Mouse (Mus musculus): Measurements from ENCODE around the gene Ctsl.
A peak's percentile ranks its signal among the peaks of the same experiment; 100 is the strongest.

The Ctsl gene

DNA sequence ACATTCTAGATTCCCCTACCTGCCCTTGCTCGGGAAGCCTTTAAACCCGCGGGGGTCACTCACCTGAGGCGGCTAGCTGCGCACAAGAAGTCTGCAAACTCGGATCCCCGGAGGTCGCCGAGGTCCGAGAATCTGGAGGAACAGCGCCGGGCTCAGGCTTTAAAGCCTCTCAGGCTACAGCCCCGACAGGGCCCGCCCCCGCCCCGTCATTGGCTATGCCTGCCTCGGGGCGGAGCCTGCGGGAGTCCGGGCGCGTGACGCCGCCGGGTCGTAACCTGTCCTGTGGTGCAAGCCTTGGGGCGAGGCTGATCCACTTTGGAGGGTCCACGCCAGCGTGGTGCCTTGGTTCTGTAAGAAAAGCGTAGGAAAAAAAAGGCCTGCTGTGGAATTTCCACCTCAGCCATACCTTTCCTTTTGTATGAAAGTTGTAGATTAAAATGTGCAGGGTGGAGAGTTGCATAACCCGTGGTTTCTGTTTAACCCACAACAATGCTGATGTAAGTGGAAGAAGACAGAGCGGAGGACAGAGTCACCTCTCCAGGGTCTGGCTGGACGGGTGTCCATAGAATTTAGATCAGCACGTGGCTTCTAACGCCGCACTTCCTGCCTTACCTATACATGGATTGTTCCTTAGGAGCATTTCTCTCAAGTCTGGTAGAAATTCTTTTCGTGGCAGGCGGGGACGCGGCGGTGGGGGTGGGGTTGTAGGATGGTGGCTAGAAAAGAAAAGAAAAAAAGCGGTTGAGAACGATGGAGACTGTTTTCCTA, at the start of gene Ctsl:
Ctsl (minus strand) TSS at position 718 of the 768 bp plus-strand sequence.
- Histone ChIP-seq H3K4me1 (replicated peaks; ENCODE audit: low read depth, low read length) (peaks cover 21% of the 10 kb centered on the region), H3K36me3 (ENCODE audit: insufficient read depth, low read length) (peaks cover 34% of the 10 kb centered on the region), H3K27me3 (ENCODE audit: insufficient read depth, low read length) (peaks cover 3% of the 10 kb centered on the region; the same call in 1 of the 2 replicates), H3K4me3 (replicated peaks; ENCODE audit: low read length) (peak within 1 kb of the TSS; percentile 88), H3K9me3 (ENCODE audit: low read length) (no peaks in the 10 kb centered on the region)
- TF ChIP-seq POU5F1 (IDR thresholded peaks at IDR 0.05; ENCODE audit: borderline replicate concordance, low read length) (no peak), CTCF (conservative IDR thresholded peaks at IDR 0.05; ENCODE audit: low read length) (no peak), NANOG (IDR thresholded peaks at IDR 0.05; ENCODE audit: borderline replicate concordance, low read length) (no peak)

DNA sequence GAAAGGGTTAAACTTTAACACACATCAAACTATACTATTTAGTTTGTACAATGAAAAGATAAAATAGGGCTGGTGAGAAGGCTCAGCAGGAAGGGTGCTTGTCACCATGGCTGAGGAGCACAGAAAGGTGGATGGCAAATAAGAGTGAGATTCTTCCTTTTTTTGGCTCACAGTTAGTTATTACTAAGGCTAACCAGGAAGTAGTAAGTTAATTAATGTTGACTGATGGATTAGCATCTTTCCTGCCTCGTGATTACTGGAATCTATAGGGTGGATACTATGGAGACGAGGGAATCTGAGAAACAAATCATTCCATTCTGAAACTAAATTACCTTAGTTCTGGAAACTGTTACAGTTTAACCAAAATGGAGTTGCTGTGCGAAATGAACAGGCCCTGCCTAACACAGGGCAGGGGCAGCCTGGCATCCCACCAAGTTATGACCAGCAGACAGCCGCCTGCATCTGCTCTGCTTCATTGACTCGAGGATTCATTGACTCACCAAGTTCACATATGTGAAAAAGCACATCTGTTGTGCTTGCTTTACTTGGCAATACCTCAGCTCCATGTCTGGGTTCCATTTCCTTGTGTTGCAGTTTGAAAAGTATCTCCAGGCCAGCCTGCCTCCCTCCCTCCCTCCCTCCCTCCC, 46.4 kb upstream of the Ctsl start:
- peaks cover 8% of the 10 kb centered on the region for H3K4me1 ChIP-seq (replicated peaks; ENCODE audit: low read depth, low read length)
- no peak for TF ChIP-seq CTCF (conservative IDR thresholded peaks at IDR 0.05; ENCODE audit: low read length)
- no peak for TF ChIP-seq NANOG (IDR thresholded peaks at IDR 0.05; ENCODE audit: borderline replicate concordance, low read length)
- TF ChIP-seq POU5F1 (IDR thresholded peaks at IDR 0.05; ENCODE audit: borderline replicate concordance, low read length) = no peak
- no peaks in the 10 kb centered on the region for H3K27me3 ChIP-seq (ENCODE audit: insufficient read depth, low read length)
- H3K4me3 ChIP-seq (replicated peaks; ENCODE audit: low read length) = no peak overlapping the region
- H3K9me3 ChIP-seq (ENCODE audit: low read length) = peaks cover 2% of the 10 kb centered on the region
- H3K36me3 ChIP-seq (ENCODE audit: insufficient read depth, low read length) = no peaks in the 10 kb centered on the region

DNA sequence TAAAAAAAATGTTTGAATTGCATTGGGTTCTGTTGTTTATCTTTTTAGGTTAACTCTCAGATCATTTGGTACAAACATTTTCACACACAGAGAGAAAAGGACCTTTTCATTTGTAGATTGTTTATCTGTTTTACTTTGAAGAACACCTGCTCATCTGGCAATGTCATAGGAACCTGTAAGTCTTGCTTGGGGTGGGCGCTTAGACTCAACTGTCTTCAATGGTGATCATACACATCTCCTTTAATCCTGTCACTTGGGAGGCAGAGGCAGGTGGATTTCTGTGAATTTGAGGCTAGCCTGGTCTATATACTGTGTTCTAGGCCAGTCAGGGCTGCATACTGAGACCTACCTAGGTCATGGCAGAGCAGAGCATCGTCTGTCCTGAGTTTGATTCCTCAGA, 45.0 kb upstream of the Ctsl start:
- Histone ChIP-seq H3K9me3 (ENCODE audit: low read length) (no peaks in the 10 kb centered on the region), H3K36me3 (ENCODE audit: insufficient read depth, low read length) (no peaks in the 10 kb centered on the region), H3K4me1 (replicated peaks; ENCODE audit: low read depth, low read length) (no peaks in the 10 kb centered on the region; the same call in 1 of the 2 replicates), H3K27me3 (ENCODE audit: insufficient read depth, low read length) (no peaks in the 10 kb centered on the region), H3K4me3 (replicated peaks; ENCODE audit: low read length) (no peak overlapping the region)
- no peak for TF ChIP-seq NANOG (IDR thresholded peaks at IDR 0.05; ENCODE audit: borderline replicate concordance, low read length)
- no peak for TF ChIP-seq POU5F1 (IDR thresholded peaks at IDR 0.05; ENCODE audit: borderline replicate concordance, low read length)
- TF ChIP-seq CTCF (conservative IDR thresholded peaks at IDR 0.05; ENCODE audit: low read length) = no peak

DNA sequence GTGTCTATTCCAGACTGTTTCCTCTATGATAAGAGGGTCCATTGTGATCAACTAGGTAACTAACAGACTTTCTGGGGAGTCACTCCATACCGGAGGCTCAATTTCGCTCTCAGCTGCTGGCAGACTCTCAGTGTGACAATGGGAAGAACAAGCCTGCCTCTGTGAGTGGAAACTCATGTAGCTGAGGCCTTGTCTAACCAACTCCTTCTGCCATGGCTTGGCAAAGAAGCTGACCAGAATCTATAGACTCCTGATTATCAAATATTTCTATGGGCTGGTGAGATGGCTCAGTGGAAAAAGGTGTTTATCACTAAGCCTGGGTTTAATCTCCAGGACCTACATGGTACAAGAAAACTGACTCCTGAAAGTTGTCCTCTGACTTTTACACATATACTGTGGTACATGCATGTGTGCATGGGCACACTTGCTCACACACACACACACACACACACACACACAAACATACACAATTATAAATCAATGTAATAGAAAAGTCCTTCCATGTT, 42.1 kb upstream of the Ctsl start:
- no peak for TF ChIP-seq CTCF (conservative IDR thresholded peaks at IDR 0.05; ENCODE audit: low read length)
- no peak for TF ChIP-seq NANOG (IDR thresholded peaks at IDR 0.05; ENCODE audit: borderline replicate concordance, low read length)
- no peak for TF ChIP-seq POU5F1 (IDR thresholded peaks at IDR 0.05; ENCODE audit: borderline replicate concordance, low read length)
- Histone ChIP-seq H3K4me1 (replicated peaks; ENCODE audit: low read depth, low read length) (no peaks in the 10 kb centered on the region), H3K36me3 (ENCODE audit: insufficient read depth, low read length) (no peaks in the 10 kb centered on the region), H3K9me3 (ENCODE audit: low read length) (no peaks in the 10 kb centered on the region), H3K4me3 (replicated peaks; ENCODE audit: low read length) (no peak overlapping the region), H3K27me3 (ENCODE audit: insufficient read depth, low read length) (no peaks in the 10 kb centered on the region)

DNA sequence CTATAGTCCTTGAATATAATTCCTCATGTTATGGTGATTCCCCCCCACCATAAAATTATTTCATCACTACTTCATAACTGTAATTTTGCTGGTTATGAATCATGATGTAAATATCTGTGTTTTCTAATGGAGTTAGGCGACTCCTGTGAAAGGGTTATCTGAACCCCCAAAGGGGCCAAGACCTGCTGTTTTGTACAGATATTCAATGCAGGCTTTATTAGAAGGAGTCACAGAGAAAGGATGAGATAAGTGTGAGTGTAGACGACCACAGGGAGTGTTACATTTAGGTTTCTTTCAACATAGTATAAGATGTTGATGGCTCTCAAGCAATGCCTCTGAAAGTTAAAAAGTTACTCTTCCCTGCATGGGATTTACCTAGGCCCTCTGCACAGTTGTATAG, 40.6 kb upstream of the Ctsl start:
- Histone ChIP-seq H3K4me3 (replicated peaks; ENCODE audit: low read length) (no peak overlapping the region), H3K36me3 (ENCODE audit: insufficient read depth, low read length) (no peaks in the 10 kb centered on the region), H3K4me1 (replicated peaks; ENCODE audit: low read depth, low read length) (no peaks in the 10 kb centered on the region), H3K9me3 (ENCODE audit: low read length) (no peaks in the 10 kb centered on the region), H3K27me3 (ENCODE audit: insufficient read depth, low read length) (no peaks in the 10 kb centered on the region)
- TF ChIP-seq NANOG (IDR thresholded peaks at IDR 0.05; ENCODE audit: borderline replicate concordance, low read length) = no peak
- TF ChIP-seq POU5F1 (IDR thresholded peaks at IDR 0.05; ENCODE audit: borderline replicate concordance, low read length) = no peak
- TF ChIP-seq CTCF (conservative IDR thresholded peaks at IDR 0.05; ENCODE audit: low read length) = no peak

DNA sequence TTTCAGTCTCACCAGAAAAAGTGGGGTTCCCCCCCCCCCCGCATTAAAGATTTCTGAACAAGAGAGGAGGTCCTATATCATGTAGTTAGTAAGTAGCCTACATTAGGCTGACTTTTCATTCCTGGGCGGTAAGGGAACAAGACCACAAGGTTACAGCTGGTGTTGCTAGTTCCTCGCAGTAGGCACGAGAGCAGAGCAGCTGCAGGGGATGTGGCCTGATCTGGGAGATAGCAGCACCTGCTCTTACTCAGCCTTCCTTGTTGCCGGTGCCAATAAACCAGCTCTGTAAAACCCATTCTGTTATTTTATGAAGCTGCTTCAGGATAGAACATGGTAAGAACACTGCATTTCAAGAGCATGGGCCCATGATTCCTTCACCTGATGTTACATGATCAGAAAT, 39.9 kb upstream of the Ctsl start:
- no peaks in the 10 kb centered on the region for H3K9me3 ChIP-seq (ENCODE audit: low read length)
- H3K36me3 ChIP-seq (ENCODE audit: insufficient read depth, low read length) = no peaks in the 10 kb centered on the region
- TF ChIP-seq NANOG (IDR thresholded peaks at IDR 0.05; ENCODE audit: borderline replicate concordance, low read length) = no peak
- no peak for TF ChIP-seq POU5F1 (IDR thresholded peaks at IDR 0.05; ENCODE audit: borderline replicate concordance, low read length)
- no peak for TF ChIP-seq CTCF (conservative IDR thresholded peaks at IDR 0.05; ENCODE audit: low read length)
- H3K4me3 ChIP-seq (replicated peaks; ENCODE audit: low read length) = no peak overlapping the region
- no peaks in the 10 kb centered on the region for H3K27me3 ChIP-seq (ENCODE audit: insufficient read depth, low read length)
- H3K4me1 ChIP-seq (replicated peaks; ENCODE audit: low read depth, low read length) = no peaks in the 10 kb centered on the region

DNA sequence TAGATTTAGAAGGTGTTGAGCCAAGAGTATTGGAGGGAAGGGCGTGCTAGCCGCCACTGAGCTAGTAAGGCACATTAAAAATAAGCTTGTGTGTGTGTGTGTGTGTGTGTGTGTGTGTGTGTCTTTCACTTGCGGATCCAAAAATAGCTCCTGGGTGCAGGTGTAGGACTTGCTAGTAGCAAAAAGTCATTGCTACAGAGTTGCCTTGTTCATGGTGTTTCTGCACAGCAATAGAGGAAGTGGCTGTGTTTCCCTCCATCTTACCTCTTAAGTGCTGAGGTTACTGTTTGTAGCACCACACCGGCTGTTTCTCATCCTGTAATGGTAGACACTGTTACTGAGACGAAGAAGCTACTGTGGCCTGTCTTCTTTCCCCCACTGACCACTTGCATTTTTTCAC, 37.3 kb upstream of the Ctsl start:
- Histone ChIP-seq H3K4me1 (replicated peaks; ENCODE audit: low read depth, low read length) (no peaks in the 10 kb centered on the region), H3K36me3 (ENCODE audit: insufficient read depth, low read length) (no peaks in the 10 kb centered on the region), H3K27me3 (ENCODE audit: insufficient read depth, low read length) (no peaks in the 10 kb centered on the region), H3K4me3 (replicated peaks; ENCODE audit: low read length) (no peak overlapping the region), H3K9me3 (ENCODE audit: low read length) (no peaks in the 10 kb centered on the region)
- TF ChIP-seq CTCF (conservative IDR thresholded peaks at IDR 0.05; ENCODE audit: low read length) = no peak
- no peak for TF ChIP-seq NANOG (IDR thresholded peaks at IDR 0.05; ENCODE audit: borderline replicate concordance, low read length)
- no peak for TF ChIP-seq POU5F1 (IDR thresholded peaks at IDR 0.05; ENCODE audit: borderline replicate concordance, low read length)

DNA sequence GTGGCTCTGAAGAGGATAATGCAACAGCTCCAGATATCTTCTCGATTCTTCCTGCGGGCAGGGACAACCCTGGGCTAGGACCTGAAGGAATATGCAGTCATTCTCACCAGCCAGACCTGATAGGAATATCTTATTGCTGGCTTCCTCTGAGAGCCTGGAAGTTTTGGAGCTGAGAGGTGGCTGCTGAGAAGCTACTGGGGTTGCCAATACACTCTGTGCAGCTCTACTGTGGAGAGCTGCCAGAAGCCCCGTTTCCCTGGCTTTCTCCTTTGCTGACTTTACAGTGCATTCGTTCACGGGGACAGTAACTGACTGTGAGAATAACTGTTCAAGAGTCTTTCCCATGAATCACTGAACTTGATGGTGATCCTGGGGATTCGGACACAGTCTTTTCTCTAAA, 34.9 kb upstream of the Ctsl start:
- TF ChIP-seq NANOG (IDR thresholded peaks at IDR 0.05; ENCODE audit: borderline replicate concordance, low read length) = no peak
- no peak for TF ChIP-seq POU5F1 (IDR thresholded peaks at IDR 0.05; ENCODE audit: borderline replicate concordance, low read length)
- TF ChIP-seq CTCF (conservative IDR thresholded peaks at IDR 0.05; ENCODE audit: low read length) = no peak
- no peaks in the 10 kb centered on the region for H3K9me3 ChIP-seq (ENCODE audit: low read length)
- no peaks in the 10 kb centered on the region for H3K27me3 ChIP-seq (ENCODE audit: insufficient read depth, low read length)
- H3K36me3 ChIP-seq (ENCODE audit: insufficient read depth, low read length) = no peaks in the 10 kb centered on the region
- H3K4me1 ChIP-seq (replicated peaks; ENCODE audit: low read depth, low read length) = peaks cover 8% of the 10 kb centered on the region; the same call in 1 of the 2 replicates
- H3K4me3 ChIP-seq (replicated peaks; ENCODE audit: low read length) = no peak overlapping the region

All from E14TG2a.4 (cell line).